Mouse (Mus musculus): ENCODE results near the gene Pcsk5. TPM values are rescaled to one million over a fixed set of nuclear protein-coding genes. Genes with fewer than 3 reads are reported as not detected.

Pcsk5 gene
- total and polyA plus RNA-seq, 3 experiments: not detected

DNA sequence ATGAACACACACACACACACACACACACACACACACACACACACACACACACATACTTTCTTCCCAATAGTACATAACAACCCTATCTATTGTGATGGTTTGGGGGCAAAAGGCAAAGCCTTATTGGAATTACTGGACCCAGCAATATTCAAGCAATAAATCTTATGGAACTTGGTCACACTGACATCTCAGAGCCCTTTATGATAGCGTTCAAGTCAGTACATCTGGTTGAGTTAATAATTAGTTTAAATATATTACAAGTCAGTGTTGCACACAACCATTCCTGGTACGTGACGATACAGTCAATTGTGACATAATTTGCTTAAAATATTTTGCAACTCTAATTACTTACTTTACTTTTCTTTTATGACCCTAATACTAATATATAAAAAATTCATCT lies 22.4 kb downstream of the Pcsk5 start:
- H3K9ac ChIP-seq (ENCODE audit: insufficient read depth, low read depth): no peak overlapping the region
- DNase-seq (ENCODE audit: extremely low read depth): no peak
- no peaks in the 10 kb centered on the region for H3K9me3 ChIP-seq (replicated peaks; ENCODE audit: low read length)
- no peak overlapping the region for H3K27ac ChIP-seq (ENCODE audit: insufficient read depth, low read depth)
- no peaks in the 10 kb centered on the region for H3K36me3 ChIP-seq (replicated peaks in 1 of 2; ENCODE audit: control insufficient read depth in 1 of 2, insufficient read depth in 1 of 2, low read length in 1 of 2)
- no peak overlapping the region for H3K4me2 ChIP-seq (ENCODE audit: insufficient read depth, low read depth, poor library complexity, severe bottlenecking)
- H3K4me1 ChIP-seq (ENCODE audit: control insufficient read depth in 1 of 2, insufficient read depth in 2 of 2): no peaks in the 10 kb centered on the region
- H3K4me3 ChIP-seq (replicated peaks in 1 of 3; ENCODE audit: low read depth in 2 of 3, low read length in 2 of 3, poor library complexity in 1 of 3): no peak overlapping the region
- H3K27me3 ChIP-seq (replicated peaks): no peaks in the 10 kb centered on the region
- H3K79me2 ChIP-seq (replicated peaks; ENCODE audit: control insufficient read depth, extremely low read depth, insufficient read depth, poor library complexity, severe bottlenecking): no peaks in the 10 kb centered on the region
- in situ Hi-C loops (cut with MboI; ENCODE audit: low pct_ligation_motif_present, low pct_unique_long_range_greater_than_20kb, low sequenced_read_pairs): no loop called here
- dilution Hi-C loops (cut with MboI; ENCODE audit: extremely low pct_ligation_motif_present, extremely low pct_unique_long_range_greater_than_20kb, low sequenced_read_pairs): no loop called here
- no peak for TF ChIP-seq ZKSCAN1 (IDR thresholded peaks at IDR 0.05; ENCODE audit: borderline replicate concordance, low read depth, low read length)

DNA sequence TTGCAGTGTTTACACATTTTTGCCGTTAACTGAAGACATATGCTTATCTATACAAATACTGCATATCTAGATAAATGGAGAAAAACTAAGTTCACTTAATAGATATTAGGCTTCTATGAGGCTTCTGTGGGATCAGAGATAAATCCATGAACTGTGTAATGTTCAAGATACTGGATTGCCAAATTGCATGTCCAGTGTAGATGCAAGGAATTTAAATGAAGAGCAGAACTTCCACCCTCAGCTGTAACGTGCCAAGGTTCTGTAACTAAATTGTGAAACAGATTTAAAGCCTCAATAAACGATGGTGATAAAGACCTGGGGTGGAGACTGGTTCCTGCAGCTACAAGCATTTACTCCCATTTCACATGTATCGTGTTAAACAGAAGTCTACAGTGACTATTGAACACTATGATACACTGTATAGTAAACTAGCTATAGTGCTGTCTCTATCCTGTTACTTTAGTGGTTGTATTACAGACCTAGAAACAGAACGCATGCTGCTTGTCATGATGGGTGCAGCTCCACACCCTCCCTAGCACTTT lies 23.9 kb downstream of the Pcsk5 start:
- in situ Hi-C loops (cut with MboI; ENCODE audit: low pct_ligation_motif_present, low pct_unique_long_range_greater_than_20kb, low sequenced_read_pairs): no loop called here

DNA sequence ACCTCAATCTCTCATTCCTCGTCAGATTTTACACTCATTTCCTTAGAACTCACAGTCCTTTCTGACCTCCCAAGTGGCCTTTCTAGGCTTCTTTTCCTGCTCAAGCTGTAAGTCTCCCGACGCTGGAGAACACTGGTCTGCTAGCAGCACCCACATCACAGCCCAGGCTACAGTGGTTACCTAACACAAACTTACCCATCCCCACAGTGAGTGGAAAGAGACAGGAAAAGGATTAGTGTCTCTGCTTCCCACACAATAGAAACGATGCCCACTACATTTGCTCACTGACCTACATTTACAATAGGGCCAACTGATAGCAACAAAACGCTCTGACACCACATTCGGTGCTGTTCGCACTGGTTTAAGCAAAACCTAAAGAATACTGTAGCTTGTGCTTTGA lies 24.8 kb downstream of the Pcsk5 start:
- no peaks in the 10 kb centered on the region for H3K79me2 ChIP-seq (replicated peaks; ENCODE audit: control insufficient read depth, extremely low read depth, insufficient read depth, poor library complexity, severe bottlenecking)
- TF ChIP-seq MAX (IDR thresholded peaks at IDR 0.05; ENCODE audit: low read length) (no peak), ZKSCAN1 (IDR thresholded peaks at IDR 0.05; ENCODE audit: borderline replicate concordance, low read depth, low read length) (no peak), POLR2A (IDR thresholded peaks at IDR 0.05; ENCODE audit: low read depth, low read length) (no peak), MYC (IDR thresholded peaks at IDR 0.05; ENCODE audit: low read depth, low read length) (no peak), TBP (conservative IDR thresholded peaks at IDR 0.05; ENCODE audit: low read depth, low read length) (no peak), NELFE (IDR thresholded peaks at IDR 0.05; ENCODE audit: low read depth, low read length) (no peak), RCOR1 (conservative IDR thresholded peaks at IDR 0.05; ENCODE audit: low read depth, low read length) (no peak), MAZ (IDR thresholded peaks at IDR 0.05; ENCODE audit: low read depth, low read length) (no peak), RAD21 (IDR thresholded peaks at IDR 0.05; ENCODE audit: low read depth, low read length) (no peak), UBTF (IDR thresholded peaks at IDR 0.05; ENCODE audit: low read depth, low read length) (no peak), ZMIZ1 (IDR thresholded peaks at IDR 0.05; ENCODE audit: low read depth, low read length) (no peak), BHLHE40 (IDR thresholded peaks at IDR 0.05; ENCODE audit: low read depth, low read length) (no peak), POLR2AphosphoS2 (IDR thresholded peaks at IDR 0.05; ENCODE audit: low read depth, low read length) (no peak)
- H3K9me3 ChIP-seq (replicated peaks; ENCODE audit: low read length): no peaks in the 10 kb centered on the region
- in situ Hi-C loops (cut with MboI; ENCODE audit: low pct_ligation_motif_present, low pct_unique_long_range_greater_than_20kb, low sequenced_read_pairs): no loop called here
- H3K4me1 ChIP-seq (ENCODE audit: control insufficient read depth in 1 of 2, insufficient read depth in 2 of 2): no peaks in the 10 kb centered on the region
- no peak overlapping the region for H3K9ac ChIP-seq (ENCODE audit: insufficient read depth, low read depth)
- H3K36me3 ChIP-seq (replicated peaks in 1 of 2; ENCODE audit: control insufficient read depth in 1 of 2, insufficient read depth in 1 of 2, low read length in 1 of 2): no peaks in the 10 kb centered on the region
- no peaks in the 10 kb centered on the region for H3K27me3 ChIP-seq (replicated peaks)
- no peak overlapping the region for H3K4me2 ChIP-seq (ENCODE audit: insufficient read depth, low read depth, poor library complexity, severe bottlenecking)
- H3K27ac ChIP-seq (ENCODE audit: insufficient read depth, low read depth): no peak overlapping the region
- dilution Hi-C loops (cut with MboI; ENCODE audit: extremely low pct_ligation_motif_present, extremely low pct_unique_long_range_greater_than_20kb, low sequenced_read_pairs): no loop called here
- no peak for DNase-seq (ENCODE audit: extremely low read depth)
- no peak overlapping the region for H3K4me3 ChIP-seq (replicated peaks in 1 of 3; ENCODE audit: low read depth in 2 of 3, low read length in 2 of 3, poor library complexity in 1 of 3)

More for the DNA sequence above, 23.9 kb downstream of the Pcsk5 start:
- H3K4me1 ChIP-seq (ENCODE audit: control insufficient read depth in 1 of 2, insufficient read depth in 2 of 2): no peaks in the 10 kb centered on the region
- no peak for TF ChIP-seq PAX5 (IDR thresholded peaks at IDR 0.05; ENCODE audit: low read length)
- TF ChIP-seq MAX (IDR thresholded peaks at IDR 0.05; ENCODE audit: low read length): no peak
- TF ChIP-seq CTCF (conservative IDR thresholded peaks at IDR 0.05 in 1 of 2, IDR thresholded peaks at IDR 0.05 in 1 of 2; ENCODE audit: low read depth in 2 of 2, low read length in 2 of 2): no peak
- no peak for TF ChIP-seq GABPA (IDR thresholded peaks at IDR 0.05; ENCODE audit: insufficient replicate concordance, low read depth, low read length)
- TF ChIP-seq IRF4 (IDR thresholded peaks at IDR 0.05; ENCODE audit: low read depth, low read length): no peak
- TF ChIP-seq ZC3H11A (IDR thresholded peaks at IDR 0.05; ENCODE audit: low read depth, low read length): no peak
- no peak for TF ChIP-seq ELF1 (IDR thresholded peaks at IDR 0.05; ENCODE audit: low read depth, low read length)
- TF ChIP-seq USF1 (IDR thresholded peaks at IDR 0.05; ENCODE audit: low read depth, low read length): no peak
- no peak for TF ChIP-seq MYC (IDR thresholded peaks at IDR 0.05; ENCODE audit: low read depth, low read length)
- no peak for TF ChIP-seq EP300 (IDR thresholded peaks at IDR 0.05; ENCODE audit: low read length)
- no peak for TF ChIP-seq BHLHE40 (IDR thresholded peaks at IDR 0.05; ENCODE audit: low read depth, low read length)
- TF ChIP-seq SIN3A (IDR thresholded peaks at IDR 0.05; ENCODE audit: low read length): no peak
- no peak for TF ChIP-seq SMC3 (IDR thresholded peaks at IDR 0.05; ENCODE audit: low read depth, low read length)
- TF ChIP-seq RCOR1 (conservative IDR thresholded peaks at IDR 0.05; ENCODE audit: low read depth, low read length): no peak
- dilution Hi-C loops (cut with MboI; ENCODE audit: extremely low pct_ligation_motif_present, extremely low pct_unique_long_range_greater_than_20kb, low sequenced_read_pairs): no loop called here
- H3K9me3 ChIP-seq (replicated peaks; ENCODE audit: low read length): no peaks in the 10 kb centered on the region
- no peaks in the 10 kb centered on the region for H3K27me3 ChIP-seq (replicated peaks)
- no peaks in the 10 kb centered on the region for H3K36me3 ChIP-seq (replicated peaks in 1 of 2; ENCODE audit: control insufficient read depth in 1 of 2, insufficient read depth in 1 of 2, low read length in 1 of 2)
- no peak overlapping the region for H3K9ac ChIP-seq (ENCODE audit: insufficient read depth, low read depth)
- no peak overlapping the region for H3K27ac ChIP-seq (ENCODE audit: insufficient read depth, low read depth)
- H3K4me3 ChIP-seq (replicated peaks in 1 of 3; ENCODE audit: low read depth in 2 of 3, low read length in 2 of 3, poor library complexity in 1 of 3): no peak overlapping the region
- H3K79me2 ChIP-seq (replicated peaks; ENCODE audit: control insufficient read depth, extremely low read depth, insufficient read depth, poor library complexity, severe bottlenecking): no peaks in the 10 kb centered on the region
- no peak overlapping the region for H3K4me2 ChIP-seq (ENCODE audit: insufficient read depth, low read depth, poor library complexity, severe bottlenecking)
- no peak for DNase-seq (ENCODE audit: extremely low read depth)
